12 mouse cellular contexts compared by ENCODE assay signal in the genomic region with DNA sequence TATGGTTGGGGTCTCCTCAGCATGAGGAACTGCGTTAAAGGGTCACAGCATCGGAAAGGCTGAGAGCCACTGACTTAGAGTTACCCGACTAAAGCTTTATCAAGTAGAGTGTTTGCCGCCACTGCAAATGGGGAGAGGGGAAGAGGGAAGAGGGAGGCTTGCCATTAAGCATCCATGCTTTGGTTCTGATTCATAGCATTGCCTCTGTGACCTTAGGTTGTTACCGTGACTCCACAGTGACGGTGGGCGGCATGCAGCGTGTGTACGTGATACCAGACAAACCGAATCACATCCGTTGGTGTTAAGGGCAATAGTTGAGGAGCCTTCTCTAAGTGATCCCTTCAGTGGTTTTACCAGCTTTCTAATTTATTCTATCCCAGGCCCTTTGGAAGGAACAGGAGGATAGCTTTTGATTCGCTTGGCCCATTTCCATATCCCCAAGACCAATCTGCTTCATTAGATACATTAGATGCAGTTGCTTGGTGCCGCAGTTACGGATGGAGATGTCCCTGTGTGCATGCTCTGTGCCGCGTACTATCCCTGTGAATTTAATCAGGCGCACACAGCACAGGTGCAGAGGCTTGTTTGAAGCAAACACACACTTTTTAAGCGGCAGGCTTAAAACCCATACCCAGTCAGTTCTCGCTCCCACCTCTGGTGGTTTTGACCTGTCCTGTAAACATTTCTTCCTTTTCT.
"Had no signal": no experiment of that assay in that cellular context is flagged by ENCODE, and none has a peak within 500 bp of the region (broad histone marks: within the 10 kb centered on the region; RNA-seq: fewer than 3 reads in every experiment).

No protein-coding gene starts in this region.

- H3K4me2 ChIP-seq: limb, embryonic 12.5 days; liver, embryonic 13.5 days; lung, embryonic 15.5 days; neural tube, embryonic 12.5 days had no signal

- H3K36me3 ChIP-seq: limb, embryonic 12.5 days; liver, embryonic 13.5 days; lung, embryonic 15.5 days; neural tube, embryonic 12.5 days had no signal

- H3K27ac ChIP-seq: left cerebral cortex, adult 2 months; limb, embryonic 12.5 days; liver, embryonic 13.5 days; lung, embryonic 15.5 days; macrophage; neural tube, embryonic 12.5 days; stomach, postnatal 0 days had no signal

- H3K9me3 ChIP-seq: limb, embryonic 12.5 days; liver, embryonic 13.5 days; lung, embryonic 15.5 days; neural tube, embryonic 12.5 days had no signal

- DNase-seq: kidney, postnatal 10 days; kidney, postnatal 4 days; liver; liver, embryonic 13.5 days; lung, postnatal 14 days had no signal

- H3K27me3 ChIP-seq: neural tube, embryonic 12.5 days had no signal

- H3K4me3 ChIP-seq: left cerebral cortex, adult 2 months; limb, embryonic 12.5 days; liver, embryonic 13.5 days; lung, embryonic 15.5 days; neural tube, embryonic 12.5 days had no signal

- H3K9ac ChIP-seq: limb, embryonic 12.5 days; liver, embryonic 13.5 days; liver, postnatal 0 days; lung, embryonic 15.5 days; neural tube, embryonic 12.5 days had no signal

- H3K4me1 ChIP-seq: lung, embryonic 15.5 days; neural tube, embryonic 12.5 days had no signal
